Mouse (Mus musculus) T-helper 17 cell (primary cell): ENCODE results near the gene Gramd4.

ENCODE experiments used
- in situ Hi-C, 2 experiments: fragments of 300-600 bp; cut with MboI, MseI; formaldehyde crosslinking; loops; 1 replicate in 1 of 2; 2 replicates in 1 of 2; pipeline ENCODE4 v1.15.1; 2025; ENCODE audit warnings: high pct_unique_total_duplicates in 2 of 2

Gene Gramd4

GRCm38 (mm10) chr15:86110361-86111103 lies 53.0 kb downstream of the Gramd4 start:
- in situ Hi-C loops: no loop called here

DNA sequence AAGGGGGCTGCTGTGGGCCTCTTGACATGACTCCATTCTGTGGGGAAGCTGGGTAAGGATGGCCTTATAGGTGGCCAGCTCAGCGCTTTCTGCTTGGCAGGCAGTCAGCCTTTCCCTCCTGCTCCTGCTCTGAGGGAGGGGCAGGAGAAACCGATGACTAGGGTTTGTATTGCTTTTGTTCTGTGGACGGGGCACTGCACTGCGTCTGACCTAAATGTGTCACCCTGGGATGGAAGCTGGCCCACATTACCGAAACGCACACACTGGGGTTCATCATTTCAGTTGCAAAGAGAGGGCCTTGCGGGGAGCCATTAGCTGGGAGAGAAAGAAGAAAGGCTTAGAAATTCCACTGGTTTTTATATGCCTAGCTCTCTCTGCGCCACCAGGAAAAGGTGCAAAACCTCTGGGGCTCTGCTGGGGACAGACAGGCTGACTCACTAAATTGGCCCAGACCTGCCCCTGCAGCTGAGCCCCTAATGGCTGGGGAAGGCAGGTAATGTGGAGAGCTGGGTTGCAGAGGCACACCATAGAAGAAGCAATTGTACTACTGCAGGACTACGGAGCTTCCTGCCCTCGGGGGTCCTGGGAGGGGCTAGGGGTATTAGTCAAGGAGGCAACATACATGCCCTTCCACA lies 55.3 kb downstream of the Gramd4 start:
- in situ Hi-C loops: no loop called here

DNA sequence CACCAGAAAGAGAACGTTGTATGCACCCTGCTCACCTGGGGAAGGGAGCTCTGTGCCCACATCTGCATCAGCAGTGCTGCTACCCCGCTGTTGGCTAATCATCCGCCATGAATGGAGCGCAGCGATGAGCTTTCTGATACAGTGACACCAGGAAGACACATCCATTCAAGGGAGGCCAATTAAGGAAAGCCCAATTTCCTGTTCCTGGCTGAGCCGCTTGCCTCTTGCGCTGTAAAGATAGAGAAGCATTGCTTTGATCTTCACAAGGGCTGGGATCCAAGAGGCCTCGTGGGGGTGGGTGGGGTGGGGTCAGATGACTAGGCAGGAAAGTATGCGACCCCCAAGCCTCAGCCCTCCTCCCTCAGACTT lies 55.8 kb downstream of the Gramd4 start:
- in situ Hi-C loops: no loop called here

GRCm38 (mm10) chr15:86116421-86116820 lies 58.9 kb downstream of the Gramd4 start:
- in situ Hi-C loops: no loop called here

DNA sequence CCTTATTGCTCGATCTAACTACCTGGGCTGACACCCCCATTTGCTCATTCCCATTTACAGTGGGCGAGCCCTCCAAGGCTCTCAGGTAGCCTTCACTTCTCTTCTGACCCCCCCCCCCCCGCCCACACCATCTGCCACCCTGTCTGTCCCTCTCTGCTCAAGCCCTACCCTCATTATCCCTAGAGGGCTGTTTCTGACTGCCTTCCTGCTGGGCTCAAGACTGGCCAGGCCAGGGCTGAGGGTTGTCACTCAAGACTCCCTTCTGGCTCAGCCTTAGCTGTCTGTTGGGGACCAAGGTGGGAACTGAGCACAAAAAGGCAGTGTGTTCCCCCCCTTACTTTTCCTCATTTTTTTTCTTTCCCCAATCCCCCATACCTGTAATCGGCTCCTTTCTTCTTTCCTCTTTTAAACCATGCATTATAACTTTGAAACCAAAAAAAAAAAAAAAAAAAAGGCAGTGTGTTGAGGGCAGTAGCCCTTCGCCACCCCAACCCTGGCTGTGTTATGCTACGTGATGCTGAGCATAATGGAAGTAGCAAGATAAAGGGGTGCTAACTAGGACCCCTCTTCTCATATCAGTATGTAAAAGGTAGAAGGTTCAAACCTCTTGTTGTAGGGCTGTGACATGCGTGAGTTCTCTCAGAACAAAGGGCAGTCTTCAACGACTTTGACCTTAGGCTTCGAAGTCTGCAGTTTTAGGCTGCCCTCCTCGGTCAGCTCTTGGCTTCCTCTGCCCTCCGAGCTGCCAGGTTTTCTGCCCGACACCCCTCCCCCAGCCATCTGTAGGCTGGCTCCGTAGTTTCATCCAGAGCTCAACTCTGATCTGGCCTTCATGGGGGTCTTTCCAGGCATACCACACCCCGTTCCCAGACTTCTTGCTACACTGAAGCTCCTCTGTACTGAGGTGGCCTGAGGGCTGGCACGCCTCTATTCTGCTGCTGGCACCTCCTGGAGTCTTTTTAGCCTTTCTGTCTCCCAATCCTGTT lies 59.9 kb downstream of the Gramd4 start:
- in situ Hi-C loops: no loop called here

- in situ Hi-C loops: no loop called here
Measured at GRCm38 (mm10) chr15:86119186-86119585, 61.7 kb downstream of the Gramd4 start.

- in situ Hi-C loops: loop anchor here (5.0 kb wide), 2 partner anchors 70 to 210 kb away; no protein-coding TSS in a partner anchor
Measured at GRCm38 (mm10) chr15:86122261-86122949, 64.9 kb downstream of the Gramd4 start.

GRCm38 (mm10) chr15:86123409-86123808 lies 65.9 kb downstream of the Gramd4 start:
- in situ Hi-C loops: loop anchor here (5.0 kb wide), 2 partner anchors 71 to 211 kb away; no protein-coding TSS in a partner anchor

- in situ Hi-C loops: loop anchor here (5.0 kb wide), 2 partner anchors 72 to 212 kb away; no protein-coding TSS in a partner anchor
Measured at GRCm38 (mm10) chr15:86124359-86124758, 66.9 kb downstream of the Gramd4 start.

GRCm38 (mm10) chr15:86129036-86129435 lies 71.5 kb downstream of the Gramd4 start:
- in situ Hi-C loops: no loop called here

DNA sequence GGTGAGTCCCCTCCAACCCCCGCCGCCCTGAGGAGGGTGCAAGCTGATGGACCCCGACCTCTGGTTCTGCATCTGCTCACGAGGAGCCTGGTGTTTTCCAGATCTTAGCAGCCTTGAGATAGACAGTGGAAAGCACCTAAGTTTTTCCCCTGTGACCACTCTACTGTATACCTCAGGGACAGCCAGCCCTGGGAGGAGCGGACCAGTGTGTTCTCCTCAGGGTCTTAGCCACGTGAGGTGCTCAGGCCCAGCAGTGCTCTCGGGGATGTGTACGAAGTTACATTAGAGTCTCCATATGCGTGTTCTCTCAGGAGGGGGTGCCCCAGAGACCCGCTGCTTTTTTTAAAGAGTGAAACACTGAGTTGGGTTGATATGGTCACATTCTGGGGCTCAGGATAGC lies 73.2 kb downstream of the Gramd4 start:
- in situ Hi-C loops: loop anchor here in 1 of 2 experiments (5.0 kb wide), 1 partner anchor 218 kb away; no protein-coding TSS in a partner anchor

DNA sequence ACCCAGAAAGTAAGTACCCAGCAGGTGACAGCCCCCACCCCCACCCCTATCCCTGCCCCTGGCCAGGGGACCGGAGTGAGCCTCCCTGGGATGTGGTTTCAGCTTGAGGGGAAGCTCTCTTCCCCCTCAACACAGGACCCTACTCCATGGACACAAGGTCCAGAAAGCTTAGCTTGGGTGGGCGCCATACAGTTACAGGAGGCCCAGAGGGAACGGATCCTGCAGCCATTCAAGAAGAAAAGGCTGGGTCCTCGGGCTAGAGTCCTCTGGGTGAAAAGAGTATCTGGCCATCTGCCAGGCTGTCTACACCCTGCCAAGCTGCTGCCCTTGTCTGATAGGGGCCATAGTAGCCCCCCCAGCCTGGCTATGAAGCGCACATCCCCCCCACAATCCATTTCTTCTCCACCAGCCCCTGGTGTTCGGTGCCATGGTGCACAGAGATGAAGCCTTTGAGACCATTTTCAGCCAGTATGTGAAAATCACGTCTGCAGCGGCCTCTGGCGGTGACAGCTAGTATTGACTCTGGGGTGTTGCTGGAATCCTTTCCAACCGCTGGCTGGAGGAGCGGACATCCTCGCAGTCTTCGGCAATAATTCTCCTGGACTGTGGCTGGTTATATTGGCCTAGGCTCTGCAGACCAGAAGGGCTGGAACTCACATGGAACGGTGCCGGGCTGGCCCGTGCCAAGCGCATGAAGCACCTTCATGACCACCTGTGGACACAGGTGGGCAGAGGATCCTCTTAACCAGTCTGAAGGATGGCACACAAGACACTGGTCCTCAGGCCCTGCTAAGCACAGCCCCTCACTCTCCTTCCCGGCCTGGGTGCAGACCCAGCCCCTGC lies 77.7 kb downstream of the Gramd4 start:
- in situ Hi-C loops: loop anchor here in 1 of 2 experiments (5.0 kb wide), 1 partner anchor 223 kb away; no protein-coding TSS in a partner anchor

GRCm38 (mm10) chr15:86137638-86138037 lies 80.1 kb downstream of the Gramd4 start:
- in situ Hi-C loops: no loop called here

GRCm38 (mm10) chr15:86140323-86140722 lies 82.8 kb downstream of the Gramd4 start:
- in situ Hi-C loops: no loop called here

DNA sequence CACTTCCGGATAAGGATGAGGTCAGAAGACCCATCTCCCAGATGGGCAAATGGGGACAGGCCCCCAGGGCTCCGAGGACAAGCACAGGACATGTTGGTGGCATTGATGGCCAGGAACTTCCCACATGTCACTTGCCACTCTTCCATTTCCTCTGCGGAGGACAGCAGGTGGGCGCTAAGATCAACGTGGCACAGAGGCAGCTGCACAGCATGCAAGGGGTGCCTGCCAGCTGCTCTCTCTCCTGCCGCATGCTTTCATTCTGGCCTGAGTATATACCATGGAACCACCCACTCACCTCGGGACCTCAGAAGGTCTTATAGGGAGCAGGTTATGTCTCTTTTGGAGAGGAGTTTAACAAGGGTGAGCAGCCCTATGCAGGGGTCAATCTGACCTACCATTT lies 87.1 kb downstream of the Gramd4 start:
- in situ Hi-C loops: no loop called here

- in situ Hi-C loops: no loop called here
Measured at GRCm38 (mm10) chr15:86145046-86145445, 87.6 kb downstream of the Gramd4 start.

DNA sequence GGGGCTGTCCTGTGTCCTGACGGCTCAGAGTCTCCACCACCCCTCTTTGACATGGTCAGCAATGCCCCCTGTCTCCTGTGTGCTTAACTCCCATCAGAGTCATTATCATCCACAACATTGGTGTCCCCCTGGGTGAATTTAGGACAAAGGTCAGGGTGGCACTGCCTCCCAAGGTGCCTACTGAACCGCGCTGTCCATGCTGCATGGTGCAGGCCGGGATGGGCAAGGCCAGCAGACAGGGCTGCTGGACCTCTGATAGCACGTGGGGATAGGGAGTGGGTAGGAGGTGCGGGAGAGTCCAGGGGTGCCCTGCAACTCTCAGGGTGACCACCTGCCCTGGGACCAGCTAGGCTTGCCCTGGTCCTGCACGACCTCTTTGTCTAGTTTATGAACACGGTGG lies 89.4 kb downstream of the Gramd4 start:
- in situ Hi-C loops: no loop called here

DNA sequence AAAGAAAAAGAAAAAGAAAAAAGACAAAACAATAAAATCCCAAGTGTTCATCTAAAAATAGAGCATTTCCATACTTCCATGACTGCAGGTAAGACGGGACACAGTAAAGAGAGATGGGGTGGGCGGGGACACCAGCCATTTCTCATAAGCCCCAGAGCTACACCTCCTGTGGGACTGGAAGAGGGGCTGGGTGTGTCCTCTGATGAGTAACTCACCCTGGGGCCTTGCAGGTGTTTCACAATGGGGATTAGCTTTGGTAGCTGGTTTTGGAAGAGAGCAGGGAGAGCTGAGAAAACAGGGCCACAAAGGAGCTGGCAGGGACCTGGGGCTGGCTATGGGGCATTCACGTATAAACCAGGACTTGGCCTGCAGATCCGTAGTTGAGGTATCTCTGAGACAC lies 93.1 kb downstream of the Gramd4 start:
- in situ Hi-C loops: no loop called here

DNA sequence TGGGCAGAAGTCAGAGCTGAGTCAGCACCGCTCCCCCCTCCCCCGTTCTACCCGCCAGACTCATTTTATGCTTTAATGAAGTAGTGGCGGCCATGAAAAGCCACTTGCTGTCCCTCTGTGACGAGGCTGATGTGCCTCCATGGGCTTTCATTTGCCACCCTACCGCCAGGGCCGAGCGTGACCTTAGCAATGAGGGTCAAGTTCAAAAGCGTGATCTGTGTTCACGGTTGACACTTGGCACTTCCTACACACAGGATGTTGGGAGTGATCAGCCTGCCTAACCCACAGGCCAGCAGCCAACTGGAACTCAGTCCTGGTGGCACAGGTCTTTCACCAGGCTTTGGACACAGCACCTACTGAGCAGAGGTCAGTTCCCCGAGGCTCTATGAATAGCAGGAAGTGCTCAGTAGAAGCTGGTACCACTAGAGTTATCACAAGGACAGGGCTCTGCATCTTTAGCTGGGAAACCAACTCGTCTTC lies 96.0 kb downstream of the Gramd4 start:
- in situ Hi-C loops: no loop called here

DNA sequence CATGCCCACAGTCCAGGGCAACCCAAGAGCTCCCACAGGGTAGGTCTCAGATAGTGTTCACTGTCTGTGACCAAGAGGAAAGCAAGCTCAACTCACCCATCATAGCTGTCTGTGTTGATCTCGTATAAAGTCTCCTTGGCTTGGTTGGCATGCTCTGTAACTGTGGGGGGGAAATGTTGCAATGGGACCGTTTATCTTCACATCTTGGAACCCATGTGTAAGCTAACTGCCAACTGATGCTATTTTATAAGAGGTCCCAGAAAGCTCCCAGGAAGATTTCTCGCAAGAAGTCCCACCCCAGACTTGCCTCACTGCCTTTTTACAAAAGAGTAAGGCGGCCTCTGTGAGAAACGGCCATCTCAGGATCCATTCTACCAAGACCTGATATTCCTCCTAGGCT lies 99.0 kb downstream of the Gramd4 start:
- in situ Hi-C loops: no loop called here
